Mouse (Mus musculus): ENCODE data around the gene Gm21958.

- no peak for TF ChIP-seq CTCF (IDR thresholded peaks at IDR 0.05; ENCODE audit: extremely low read depth, insufficient read depth, low read length)
- TF ChIP-seq POLR2A (IDR thresholded peaks at IDR 0.05; ENCODE audit: extremely low read depth, insufficient read depth, low read length) = no peak
These were observed 18.2 kb upstream of the Gm21958 start for GRCm38 (mm10) chr3:54732371-54732770.
